Mouse (Mus musculus): ENCODE data around the gene Atad5.
"Not testable (repeated sequence)": the region's sequence is repeated elsewhere in the genome, so short reads cannot be mapped to it uniquely, and the experiment has no call there.

The Atad5 gene

GRCm38 (mm10) chr11:80148974-80149373 is 59.8 kb downstream of the Atad5 start:
- DNase-seq (ENCODE audit: low spot score in 2 of 2): not testable (repeated sequence)

- DNase-seq (ENCODE audit: low spot score in 2 of 2): no peak
Measured at GRCm38 (mm10) chr11:80149412-80150023, 60.3 kb downstream of the Atad5 start.

GRCm38 (mm10) chr11:80150566-80150965 is 61.4 kb downstream of the Atad5 start:
- DNase-seq (ENCODE audit: low spot score in 2 of 2): no peak

GRCm38 (mm10) chr11:80151541-80151940 is 62.3 kb downstream of the Atad5 start:
- no peak for DNase-seq (ENCODE audit: low spot score in 2 of 2)

- DNase-seq (ENCODE audit: low spot score in 2 of 2): no peak
Measured at GRCm38 (mm10) chr11:80152376-80152775, 63.2 kb downstream of the Atad5 start.

GRCm38 (mm10) chr11:80153857-80154495 is 64.8 kb downstream of the Atad5 start, which contains the start of gene Adap2:
TSS of gene Adap2 (plus strand) at chr11:80154105.
- peak; percentile 77 to 82 for DNase-seq (ENCODE audit: low spot score in 2 of 2)

GRCm38 (mm10) chr11:80154501-80154900 is 65.3 kb downstream of the Atad5 start:
- DNase-seq (ENCODE audit: low spot score in 2 of 2): no peak

GRCm38 (mm10) chr11:80155541-80155940 is 66.3 kb downstream of the Atad5 start:
- no peak for DNase-seq (ENCODE audit: low spot score in 2 of 2)

- DNase-seq (ENCODE audit: low spot score in 2 of 2): no peak
Measured at GRCm38 (mm10) chr11:80155961-80156360, 66.8 kb downstream of the Atad5 start.

GRCm38 (mm10) chr11:80156841-80157240 is 67.6 kb downstream of the Atad5 start:
- DNase-seq (ENCODE audit: low spot score in 2 of 2): no peak

GRCm38 (mm10) chr11:80159018-80159417 is 69.8 kb downstream of the Atad5 start:
- no peak for DNase-seq (ENCODE audit: low spot score in 2 of 2)

- DNase-seq (ENCODE audit: low spot score in 2 of 2): no peak
Measured at GRCm38 (mm10) chr11:80161041-80161440, 71.8 kb downstream of the Atad5 start.

- no peak for DNase-seq (ENCODE audit: low spot score in 2 of 2)
Measured at GRCm38 (mm10) chr11:80163362-80164116, 74.3 kb downstream of the Atad5 start.

GRCm38 (mm10) chr11:80164224-80164623 is 75.0 kb downstream of the Atad5 start:
- DNase-seq (ENCODE audit: low spot score in 2 of 2): no peak

- no peak for DNase-seq (ENCODE audit: low spot score in 2 of 2)
Measured at GRCm38 (mm10) chr11:80168121-80168520, 78.9 kb downstream of the Atad5 start.

- DNase-seq (ENCODE audit: low spot score in 2 of 2): no peak
Measured at GRCm38 (mm10) chr11:80168611-80169249, 79.5 kb downstream of the Atad5 start.

GRCm38 (mm10) chr11:80169629-80170028 is 80.4 kb downstream of the Atad5 start:
- no peak for DNase-seq (ENCODE audit: low spot score in 2 of 2)

- DNase-seq (ENCODE audit: low spot score in 2 of 2): no peak
Measured at GRCm38 (mm10) chr11:80170351-80170750, 81.2 kb downstream of the Atad5 start.

GRCm38 (mm10) chr11:80171884-80172283 is 82.7 kb downstream of the Atad5 start:
- no peak for DNase-seq (ENCODE audit: low spot score in 2 of 2)

GRCm38 (mm10) chr11:80173963-80174670 is 84.9 kb downstream of the Atad5 start:
- DNase-seq (ENCODE audit: low spot score in 2 of 2): no peak

Measured in spleen, postnatal 14 days (tissue).